Mouse (Mus musculus) CD8-positive naive resting alpha-beta T cell, adult 2 months (primary cell): ENCODE results near the gene Gga3.

Source experiments
- DNase-seq, 2 experiments: peaks; one replicate each; pipeline ENCODE4 v3.0.0; 2022; ENCODE audit warnings: low read depth in 2 of 2, low spot score in 2 of 2

Gga3 gene

DNA sequence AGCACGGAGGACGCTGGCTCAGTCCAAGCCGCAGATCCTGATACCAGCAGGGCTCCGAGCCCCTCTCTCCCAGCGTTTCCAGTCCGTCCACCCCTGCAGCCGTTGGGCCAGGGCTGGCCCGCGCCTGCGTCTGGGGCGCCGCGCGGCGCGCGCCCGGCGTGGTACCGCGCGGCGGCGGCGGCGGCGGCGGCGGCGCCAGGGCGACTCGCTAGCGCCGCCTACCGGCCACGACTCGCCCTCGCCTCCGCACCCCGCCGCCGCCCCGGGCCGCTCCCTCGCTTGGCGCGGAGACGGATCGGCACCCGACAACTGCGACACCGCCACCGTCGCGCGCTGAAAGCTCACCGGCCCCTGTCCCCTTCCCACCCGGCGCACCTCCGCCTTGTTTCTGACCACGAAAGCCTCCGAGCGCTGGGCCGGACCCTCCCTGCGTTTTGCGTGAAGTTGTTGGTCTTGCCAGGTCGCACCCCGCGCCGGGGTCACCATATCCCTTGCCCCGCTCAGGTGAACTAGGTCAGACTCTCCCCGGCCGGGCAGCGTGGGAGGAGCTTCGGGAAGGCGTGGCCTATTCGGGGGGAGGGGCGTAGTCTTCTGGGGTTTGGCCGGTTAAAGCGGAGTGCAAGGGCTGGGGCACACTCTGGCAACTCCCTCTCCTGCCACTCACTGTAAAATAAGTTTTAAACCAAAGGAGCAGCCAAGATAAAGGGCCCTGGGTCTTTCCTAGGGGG lies 8.7 kb upstream of the Gga3 start, which contains the start of gene Mif4gd:
Mif4gd (minus strand) TSS at position 560 of the 728 bp plus-strand sequence.
- DNase-seq, result peak; percentile 88 to 95

DNA sequence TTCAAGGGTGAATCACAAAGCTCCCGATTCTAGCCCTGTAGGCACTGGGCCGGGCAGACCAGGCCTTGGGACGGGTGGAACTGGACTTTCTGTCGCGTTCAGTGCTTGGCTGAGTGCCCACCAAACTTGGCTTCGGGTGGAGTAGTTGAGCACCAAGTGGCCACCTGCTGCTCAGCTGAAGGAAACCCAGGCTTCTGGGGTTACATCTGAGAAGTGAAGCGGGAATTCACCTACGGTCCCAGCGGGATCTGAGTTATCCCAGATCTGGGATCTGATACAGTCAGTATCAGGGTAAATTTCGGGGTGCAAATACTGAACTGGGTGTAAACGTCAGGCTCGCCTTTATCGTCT lies 8.2 kb upstream of the Gga3 start:
- peak; percentile 21 to 28 for DNase-seq

DNA sequence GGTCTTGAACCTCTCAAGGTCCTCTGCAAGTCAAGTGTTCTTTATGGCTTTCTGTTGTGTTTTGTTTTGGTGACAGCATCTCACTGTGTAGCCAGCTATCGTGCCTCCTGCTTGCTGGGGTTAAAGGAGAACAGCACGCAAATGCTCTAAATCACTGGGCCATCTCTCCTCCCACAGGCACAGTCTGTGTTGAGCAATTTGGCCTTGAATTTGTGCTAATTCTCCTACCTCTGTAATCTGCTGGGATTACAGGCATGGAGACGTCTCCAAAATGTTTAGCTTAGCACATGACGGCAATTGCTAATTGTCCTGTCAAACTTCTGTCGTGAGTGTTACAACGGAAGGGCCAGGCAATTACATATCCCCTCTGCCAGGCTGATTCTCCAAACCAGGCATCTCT lies 7.3 kb upstream of the Gga3 start:
- no peak for DNase-seq

DNA sequence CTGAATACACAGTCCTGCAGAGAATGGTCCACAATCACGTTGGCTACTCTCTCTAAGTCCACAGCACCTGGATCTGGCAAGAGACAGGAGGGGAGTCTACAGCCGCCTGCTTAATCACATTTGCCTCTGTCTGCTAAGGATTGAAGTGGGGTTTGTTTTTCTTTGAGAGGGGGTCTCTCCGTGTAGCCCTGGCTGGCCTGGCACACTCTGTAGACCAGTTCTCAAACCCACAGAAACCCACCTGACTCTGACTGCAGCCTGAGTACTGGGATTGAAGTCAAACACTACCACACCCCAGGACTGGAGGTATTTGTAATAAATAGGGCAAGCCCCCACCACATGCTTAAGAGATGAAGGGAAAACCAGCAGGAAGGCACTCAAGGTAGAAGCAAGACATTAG lies 5.7 kb upstream of the Gga3 start:
- no peak for DNase-seq

DNA sequence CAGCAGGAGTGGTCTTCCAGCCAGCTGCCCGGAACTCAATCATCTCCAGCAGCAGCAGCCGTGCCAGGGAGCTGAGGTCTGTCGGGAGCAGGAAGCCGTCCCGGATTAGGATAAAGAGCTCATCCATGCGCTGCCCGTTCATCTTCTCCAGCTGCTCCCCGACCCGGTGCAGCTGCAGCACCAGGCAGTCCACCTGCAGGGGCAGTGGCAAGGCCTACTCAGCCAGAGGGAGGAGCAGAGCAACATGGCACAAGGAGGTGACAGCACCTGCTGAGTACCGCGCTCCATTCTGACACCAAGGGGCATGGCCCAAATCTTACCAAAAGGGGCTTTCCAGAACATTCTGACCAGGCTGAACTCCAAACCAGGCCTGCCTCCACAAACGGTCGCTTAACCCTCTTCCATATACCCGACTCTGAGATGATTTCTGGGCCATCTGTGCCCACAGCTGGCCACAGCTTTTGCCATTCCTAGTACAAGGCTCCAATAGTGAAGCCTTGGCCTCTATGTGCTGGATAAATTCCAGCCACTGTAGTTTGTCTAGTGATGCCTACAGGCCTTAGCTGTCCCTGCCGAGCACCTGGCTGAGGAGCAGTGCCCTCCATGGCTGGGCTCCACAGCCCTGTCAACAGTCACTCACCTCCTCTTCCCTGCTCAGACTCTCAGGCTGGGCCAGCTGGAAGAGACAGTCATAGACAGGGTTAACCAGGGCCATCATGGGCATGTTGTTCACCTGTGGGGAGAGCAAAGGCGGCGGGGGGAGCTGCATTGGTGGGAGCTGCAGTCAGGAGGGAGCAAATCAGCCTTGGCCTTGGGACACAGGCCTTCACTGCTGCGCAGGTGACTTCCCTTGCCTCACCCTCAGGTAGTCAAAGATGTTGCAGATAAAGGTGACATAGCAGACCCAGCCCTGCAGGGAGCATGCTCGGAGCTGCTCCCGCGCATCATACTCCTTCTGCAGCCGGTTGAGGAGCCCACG lies 4.9 kb upstream of the Gga3 start:
- DNase-seq, result no peak

DNA sequence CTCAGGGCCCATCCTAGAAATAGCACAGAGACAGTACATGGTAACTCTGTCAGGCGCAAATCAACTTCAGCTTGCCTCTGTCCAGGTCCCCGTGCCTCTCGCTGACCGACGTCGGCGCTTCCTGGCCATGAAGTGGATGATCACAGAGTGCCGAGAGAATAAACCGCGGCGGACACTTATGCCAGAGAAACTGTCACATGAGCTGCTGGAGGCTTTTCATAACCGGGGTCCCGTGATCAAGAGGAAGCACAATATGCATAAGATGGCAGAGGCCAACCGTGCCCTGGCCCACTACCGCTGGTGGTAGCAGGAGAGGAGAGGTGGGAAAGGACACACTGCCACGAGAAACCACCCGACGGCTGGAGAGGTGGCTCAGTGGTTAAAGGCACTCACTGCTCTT lies 2.9 kb upstream of the Gga3 start:
- DNase-seq, result no peak

DNA sequence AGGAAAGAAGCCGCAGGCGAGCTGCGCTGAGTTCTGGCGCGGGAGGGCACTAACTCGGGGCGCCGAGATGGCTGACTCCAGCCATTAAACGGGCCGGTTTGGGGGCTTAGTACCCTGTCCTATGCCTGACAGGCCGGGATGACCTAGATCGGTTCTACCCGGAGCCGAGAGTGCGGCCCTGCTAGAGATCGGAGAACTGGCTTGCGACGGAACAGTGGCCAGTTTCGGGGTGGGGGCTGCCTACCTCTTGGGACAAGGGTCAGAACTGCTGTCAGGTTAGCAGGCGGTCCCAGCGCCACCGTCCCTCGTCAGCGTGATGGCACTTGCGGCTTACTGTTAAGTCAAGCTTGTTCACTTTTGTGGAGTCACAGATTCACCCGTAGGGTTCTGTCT lies 449 bp upstream of the Gga3 start:
- no peak for DNase-seq

DNA sequence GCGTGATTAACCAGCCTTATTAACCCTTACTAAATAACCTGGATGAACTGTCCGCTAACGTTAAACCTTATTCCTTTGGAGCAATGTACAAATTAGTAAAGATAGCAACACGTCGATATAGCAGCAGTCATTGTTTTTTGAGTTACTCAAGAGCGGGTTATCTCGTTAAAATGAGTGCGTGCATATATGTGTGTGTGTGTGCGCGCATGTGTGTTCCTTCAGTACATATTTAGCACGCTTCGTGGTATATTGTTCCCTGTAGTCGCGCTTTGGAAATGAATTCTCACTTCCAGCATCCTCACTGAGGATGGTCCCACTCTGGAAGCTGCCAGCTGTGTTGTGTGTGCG lies 749 bp downstream of the Gga3 start:
- DNase-seq, result no peak

DNA sequence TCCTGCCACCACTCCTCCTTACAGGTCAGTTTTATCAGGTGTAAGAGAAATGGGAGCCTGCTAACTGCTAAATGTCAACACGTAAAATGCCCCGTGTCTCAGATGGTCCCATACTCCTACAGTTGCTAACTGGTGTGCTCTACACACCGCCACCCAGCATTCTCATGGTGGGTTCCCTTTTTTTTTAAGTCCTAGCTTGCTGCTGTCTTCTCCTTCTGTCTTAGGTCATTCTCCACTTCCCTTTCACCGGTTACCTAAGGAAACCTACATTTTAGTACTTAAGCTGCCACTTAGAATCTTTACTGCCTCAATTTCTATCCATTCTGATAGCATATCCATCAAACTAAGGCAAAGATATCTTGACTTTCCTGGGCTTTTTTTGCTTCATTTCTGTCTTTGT lies 2.7 kb downstream of the Gga3 start:
- no peak for DNase-seq

DNA sequence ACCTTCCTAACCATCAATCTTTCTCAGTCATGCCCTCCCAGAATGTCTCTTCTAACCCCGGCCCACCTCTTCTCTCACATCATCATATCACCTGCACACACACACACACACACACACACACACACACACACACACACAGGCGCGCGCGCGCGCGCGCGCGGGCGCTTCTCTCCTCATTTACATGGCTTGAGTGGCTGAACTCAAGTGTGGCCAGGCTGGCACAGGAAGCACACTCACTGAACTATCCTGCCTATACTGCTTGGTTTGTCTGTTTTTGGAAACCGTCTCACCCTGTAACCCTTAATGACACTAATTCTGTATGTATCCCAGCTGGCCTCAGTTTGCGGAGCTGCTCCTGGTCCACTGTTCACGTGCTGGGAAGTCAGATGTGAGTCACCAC lies 3.1 kb downstream of the Gga3 start:
- no peak for DNase-seq

DNA sequence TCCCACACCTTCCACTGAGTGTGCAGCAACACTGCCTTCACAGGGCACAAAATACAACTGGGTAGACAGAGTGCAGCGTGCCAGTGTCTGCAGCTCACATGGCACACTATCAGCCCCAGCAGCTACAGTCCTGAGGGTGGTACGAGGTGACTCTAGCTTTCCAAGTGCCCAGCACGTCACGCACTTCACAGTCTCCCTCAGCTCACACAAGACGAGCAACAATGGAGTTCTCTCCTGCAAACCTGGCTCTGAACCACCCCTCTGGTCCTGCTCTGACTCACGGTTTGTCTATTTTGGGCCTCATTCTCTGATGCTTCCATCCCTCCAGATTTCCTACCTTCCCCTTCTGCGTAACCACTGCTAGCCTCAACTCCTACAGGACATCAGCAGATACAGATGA lies 4.1 kb downstream of the Gga3 start:
- DNase-seq, result no peak

DNA sequence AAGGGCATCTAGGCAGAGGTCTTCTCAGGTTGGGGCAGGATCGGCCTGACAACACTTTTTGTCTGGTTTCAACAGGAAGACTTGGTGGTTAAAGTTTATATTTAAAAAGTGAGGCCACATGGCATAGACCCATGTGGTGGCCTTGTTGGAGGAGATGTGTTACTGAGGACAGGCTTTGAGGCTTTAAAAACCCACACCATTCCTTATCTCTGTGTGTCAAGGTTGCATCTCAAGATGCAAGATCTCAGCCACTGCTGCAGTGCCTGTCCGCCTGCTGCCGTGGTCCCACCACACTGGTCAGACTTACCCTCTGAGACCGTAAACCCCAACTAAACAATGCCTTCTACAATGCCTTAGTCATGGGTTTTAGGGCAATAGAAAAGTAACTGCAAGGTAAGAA lies 5.5 kb downstream of the Gga3 start:
- no peak for DNase-seq

DNA sequence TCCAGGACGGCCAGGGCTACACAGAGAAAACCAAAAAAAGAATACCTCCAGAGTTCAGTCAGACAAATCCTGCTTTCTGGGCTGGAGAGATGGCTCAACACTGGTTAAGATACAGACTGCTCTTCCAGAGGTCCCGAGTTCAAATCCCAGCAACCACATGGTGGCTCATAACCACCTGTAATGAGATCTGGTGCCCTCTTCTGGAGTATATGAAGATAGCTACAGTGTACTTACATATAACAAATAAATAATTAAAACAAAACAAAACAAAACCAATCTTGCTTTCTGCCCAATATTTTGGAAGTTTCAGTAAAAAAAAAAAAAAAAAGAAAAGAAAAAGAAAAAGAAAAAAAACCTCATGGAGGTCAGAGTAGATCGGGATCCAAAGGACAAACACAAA lies 8.6 kb downstream of the Gga3 start:
- no peak for DNase-seq

DNA sequence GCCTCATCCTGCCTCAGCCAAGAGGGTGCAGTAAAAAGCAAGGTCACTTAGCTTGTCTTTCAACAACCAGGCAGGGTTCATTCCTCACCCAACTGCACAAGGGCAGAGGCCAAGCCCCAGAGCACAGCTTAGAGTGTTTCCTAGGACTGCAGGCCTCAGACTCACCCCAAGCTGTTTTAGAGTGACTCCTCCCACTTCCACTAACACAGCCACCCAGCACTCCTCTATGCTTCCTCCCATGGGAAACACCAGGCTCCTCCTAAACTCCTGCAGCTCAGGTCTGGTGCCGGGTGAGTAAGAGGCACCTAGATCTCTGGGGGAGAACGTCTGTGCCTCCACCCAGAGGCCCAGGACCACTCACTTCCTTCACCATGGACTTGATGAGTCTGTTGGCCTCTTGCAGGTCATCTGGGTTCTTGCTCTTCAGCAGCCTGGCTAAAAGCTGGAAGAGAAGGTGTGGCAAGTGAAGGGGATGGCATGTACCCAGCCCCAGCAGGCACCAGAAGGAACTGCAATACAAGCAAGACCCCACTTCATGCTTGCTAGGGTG lies 13.2 kb downstream of the Gga3 start:
- DNase-seq, result no peak

DNA sequence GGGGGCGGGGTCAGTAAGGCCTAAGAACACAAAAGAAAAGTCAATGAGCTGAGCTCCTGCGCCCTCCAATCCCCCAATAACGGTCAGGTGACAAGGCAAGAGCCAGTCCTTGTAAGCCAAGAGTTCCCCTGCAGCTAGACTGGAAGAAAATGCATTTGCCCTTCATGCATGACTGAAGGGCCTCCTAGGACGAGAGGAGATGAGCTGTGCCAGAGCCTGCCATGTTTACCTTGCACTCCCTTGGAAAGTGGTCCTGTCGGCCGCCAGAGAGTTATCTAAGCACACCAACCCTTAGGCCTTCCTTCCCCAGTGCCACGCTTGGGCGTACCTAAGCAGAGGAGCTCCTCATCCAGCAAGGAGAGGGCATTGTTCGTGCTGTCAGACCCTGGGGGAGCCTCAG lies 15.9 kb downstream of the Gga3 start:
- DNase-seq, result no peak

DNA sequence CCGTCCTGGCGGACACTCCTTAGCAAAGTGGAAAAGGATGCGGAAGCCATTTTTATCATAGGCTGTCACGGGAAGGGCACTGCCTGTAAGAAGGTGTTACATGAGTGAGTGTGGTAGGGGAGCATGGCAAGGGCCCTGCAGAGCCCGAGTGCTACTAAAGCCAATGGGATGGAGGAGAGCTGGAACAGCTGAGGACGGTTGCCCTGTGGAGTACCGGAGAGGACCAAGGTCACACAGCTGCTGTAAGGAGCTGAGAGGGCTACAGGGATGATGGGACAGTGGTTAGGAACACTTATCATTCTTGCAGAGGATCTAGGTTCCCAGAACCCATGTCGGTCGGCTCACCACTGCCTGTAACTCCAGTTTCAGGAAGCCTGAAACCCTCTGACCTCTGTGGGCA lies 17.4 kb downstream of the Gga3 start:
- DNase-seq, result no peak

DNA sequence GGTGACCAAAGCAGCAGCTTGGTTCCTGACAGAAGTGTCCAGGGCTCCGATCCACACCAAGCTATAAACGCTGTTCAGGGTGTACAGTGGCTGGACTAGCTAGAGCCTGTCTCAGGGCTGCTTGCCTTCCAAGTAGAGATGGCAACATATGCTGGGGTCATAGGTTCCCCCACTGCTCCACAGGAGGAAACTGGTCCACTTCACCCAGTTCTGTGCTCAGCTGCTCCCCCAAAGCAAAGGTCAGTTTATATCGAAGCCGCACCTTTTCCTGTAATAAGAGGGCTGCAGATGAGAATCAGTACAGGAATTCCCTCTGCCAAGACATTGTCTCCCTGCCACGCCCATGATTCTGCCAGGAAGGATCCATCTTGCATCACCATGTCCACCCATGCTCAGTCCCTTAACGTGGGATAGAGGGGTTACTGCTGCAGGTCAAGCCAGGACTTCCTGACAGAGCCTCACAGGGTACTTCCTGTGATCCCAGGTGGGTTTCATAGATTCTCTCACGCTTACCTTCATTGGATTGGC lies 18.2 kb downstream of the Gga3 start:
- no peak for DNase-seq

DNA sequence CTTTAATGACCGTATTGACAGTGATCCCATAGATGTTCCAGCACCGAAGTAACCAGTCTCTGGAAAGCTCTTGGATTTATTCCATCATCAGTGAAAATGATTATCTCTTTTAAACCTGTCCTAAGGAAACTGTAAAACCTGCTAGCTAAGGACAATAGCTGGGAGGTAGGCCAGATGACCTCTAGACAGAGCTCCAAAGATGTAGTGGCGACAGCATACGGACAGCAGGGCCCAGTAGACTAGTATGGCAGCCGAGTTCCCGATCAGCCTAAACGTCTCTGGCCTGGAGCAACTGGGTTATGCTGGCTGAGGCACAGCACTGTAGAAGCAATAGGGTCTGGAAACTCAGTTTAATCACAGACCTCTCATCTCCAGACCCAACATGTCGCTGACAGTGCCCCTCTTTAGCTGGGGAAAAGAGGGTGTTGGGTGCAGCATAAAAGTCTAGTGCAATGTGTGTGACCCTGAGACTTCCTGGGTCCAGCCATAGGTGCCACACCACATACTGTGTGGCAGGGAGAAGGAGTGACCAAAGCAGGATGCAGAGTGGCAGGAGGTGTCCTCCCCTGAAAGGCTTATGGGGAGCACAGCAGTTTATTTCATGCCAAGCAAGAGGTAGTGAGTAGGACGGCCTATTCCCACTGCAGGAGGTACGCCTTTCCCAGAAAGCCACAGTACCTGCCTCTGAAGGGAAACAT lies 19.3 kb downstream of the Gga3 start:
- no peak for DNase-seq

DNA sequence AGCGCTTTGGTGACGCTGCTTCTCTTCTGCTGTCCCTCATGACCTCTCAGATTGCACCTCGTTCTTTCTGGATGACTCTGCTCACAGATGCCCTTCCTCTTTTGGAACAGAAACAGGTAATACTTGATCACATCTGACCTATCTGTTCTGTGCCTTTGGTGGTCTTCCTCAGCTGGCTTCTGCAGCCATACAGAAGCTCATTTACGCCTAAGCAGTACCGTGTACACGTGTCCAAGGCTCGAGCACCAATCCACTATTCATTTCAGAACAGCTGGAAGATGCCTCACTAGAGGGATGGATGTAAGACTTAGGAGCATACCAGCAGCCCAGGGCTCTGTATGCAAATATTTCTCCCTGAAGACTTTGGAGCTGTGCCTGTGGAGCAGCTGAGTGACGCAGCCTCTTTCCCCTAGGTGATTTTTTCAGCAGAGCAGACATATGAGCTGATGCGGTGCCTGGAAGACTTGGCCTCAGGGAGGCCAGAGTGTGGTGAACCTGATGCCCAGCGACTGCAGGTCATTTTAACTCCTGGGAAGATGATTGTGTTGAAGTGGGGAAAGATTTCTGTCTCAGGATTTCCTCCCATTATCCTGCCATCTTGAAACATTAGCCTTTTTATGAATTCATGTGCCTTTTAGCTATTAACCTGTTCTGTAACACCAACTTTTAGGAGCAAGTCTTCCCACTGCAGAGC lies 20.8 kb downstream of the Gga3 start:
- DNase-seq, result no peak

DNA sequence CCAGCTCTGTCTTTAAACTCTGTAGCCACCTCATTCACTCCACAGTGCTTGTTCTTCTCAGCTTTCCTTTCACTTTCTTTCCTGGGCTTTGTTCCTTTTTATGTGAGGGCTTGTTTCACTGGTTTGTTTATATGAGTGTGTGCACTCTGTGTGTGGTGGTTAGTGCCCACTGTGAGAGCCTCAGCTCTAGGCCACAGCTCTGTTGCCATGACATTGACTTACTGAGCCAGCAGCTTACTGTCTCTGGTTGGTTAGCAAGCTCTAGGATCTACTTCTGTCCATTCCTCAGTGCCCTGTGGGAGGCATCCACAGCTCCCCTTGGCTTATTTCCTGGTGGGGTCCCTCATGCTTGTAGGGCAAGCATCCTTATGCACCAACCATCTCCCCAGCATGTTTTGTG lies 24.8 kb downstream of the Gga3 start:
- no peak for DNase-seq

DNA sequence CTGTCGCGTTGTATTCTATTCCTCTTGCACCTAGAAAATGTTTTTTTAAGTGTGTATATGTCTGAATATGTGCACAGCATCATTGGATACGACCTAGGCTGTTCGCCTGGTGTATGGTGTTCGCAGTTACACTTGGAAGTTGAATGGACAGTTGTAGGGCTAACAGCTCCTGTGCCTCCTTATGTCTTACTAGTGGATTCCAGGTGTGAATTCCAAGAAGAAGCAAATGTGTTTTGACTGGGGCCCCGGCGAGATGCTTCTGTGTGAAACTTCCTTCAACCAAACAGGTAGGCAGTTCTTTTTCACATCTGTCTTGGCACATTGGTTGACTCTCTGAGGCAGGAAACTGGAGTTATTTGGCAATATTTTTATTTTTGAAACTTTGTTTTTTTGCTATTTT lies 38.9 kb downstream of the Gga3 start:
- no peak for DNase-seq
